Mouse (Mus musculus): ENCODE results near the gene Phtf1.

GRCm38 (mm10) chr3:104032086-104032485 lies 64.2 kb downstream of the Phtf1 start:
- TF ChIP-seq CTCF (IDR thresholded peaks at IDR 0.05; ENCODE audit: borderline replicate concordance, insufficient read depth, low read depth, low read length) (no peak), POLR2A (IDR thresholded peaks at IDR 0.05; ENCODE audit: borderline replicate concordance, insufficient read depth, low read length) (no peak)

All from cerebellum, adult 2 months (tissue).